Mouse (Mus musculus): Measurements from ENCODE around the gene Chrnb2. TPM values are rescaled to one million over a fixed set of nuclear protein-coding genes. Genes with fewer than 3 reads are reported as not detected.

Gene Chrnb2
- polyA plus RNA-seq, 1 experiment from 2014 or later = 0.47 TPM

- Histone ChIP-seq H3K4me2 (ENCODE audit: low read length) (peak overlapping the region; percentile 88), H3K4me1 (replicated peaks; ENCODE audit: insufficient read depth, low read length) (peaks cover 21% of the 10 kb centered on the region), H3K36me3 (ENCODE audit: insufficient read depth, low read length) (peaks cover 23% of the 10 kb centered on the region), H3K4me3 (replicated peaks; ENCODE audit: low read depth, low read length) (peak overlapping the region; percentile 98), H3K9ac (ENCODE audit: low read depth, low read length) (peak overlapping the region; percentile 100), H3K27me3 (ENCODE audit: insufficient read depth, low read length) (no peaks in the 10 kb centered on the region), H3K27ac (peak overlapping the region; percentile 99), H3K9me3 (replicated peaks; ENCODE audit: low read length) (no peaks in the 10 kb centered on the region)
- DNase-seq (ENCODE audit: low spot score) (peak; percentile 25), ATAC-seq (replicated peaks; ENCODE audit: low FRiP score, low read depth) (no peak; the same call in none of the 2 replicates)
- 0% methylated on average over 10 of the region's 37 CpGs for WGBS
- no peak for TF ChIP-seq CTCF (IDR thresholded peaks at IDR 0.05; ENCODE audit: low read depth)
Observed at GRCm38 (mm10) chr3:89773740-89774211, 9.3 kb upstream of the Chrnb2 start.

- Histone ChIP-seq H3K27me3 (ENCODE audit: insufficient read depth, low read length) (no peaks in the 10 kb centered on the region), H3K4me2 (ENCODE audit: low read length) (peak within 1 kb of the TSS; percentile 88), H3K9me3 (replicated peaks; ENCODE audit: low read length) (no peaks in the 10 kb centered on the region), H3K36me3 (ENCODE audit: insufficient read depth, low read length) (peaks cover 16% of the 10 kb centered on the region), H3K9ac (ENCODE audit: low read depth, low read length) (peak within 1 kb of the TSS; percentile 100), H3K4me3 (replicated peaks; ENCODE audit: low read depth, low read length) (peak within 1 kb of the TSS; percentile 98), H3K4me1 (replicated peaks; ENCODE audit: insufficient read depth, low read length) (peaks cover 21% of the 10 kb centered on the region), H3K27ac (peak within 1 kb of the TSS; percentile 99)
- ATAC-seq (replicated peaks; ENCODE audit: low FRiP score, low read depth) (peak; percentile 96), DNase-seq (ENCODE audit: low spot score) (peak; percentile 96)
- WGBS = under 1% methylated on average over 76 of the region's 90 CpGs
- TF ChIP-seq CTCF (IDR thresholded peaks at IDR 0.05; ENCODE audit: low read depth) = no peak
Observed at GRCm38 (mm10) chr3:89772968-89773709, 8.7 kb upstream of the Chrnb2 start, which contains the start of gene Ube2q1. TSS of gene Ube2q1 (plus strand) at chr3:89773616.

- TF ChIP-seq CTCF (IDR thresholded peaks at IDR 0.05; ENCODE audit: low read depth) = peak; percentile 99
- DNase-seq (ENCODE audit: low spot score) (peak; percentile 91), ATAC-seq (replicated peaks; ENCODE audit: low FRiP score, low read depth) (peak; percentile 71)
- WGBS = under 1% methylated on average over 17 of the region's 17 CpGs
- peaks cover 21% of the 10 kb centered on the region for H3K4me1 ChIP-seq (replicated peaks; ENCODE audit: insufficient read depth, low read length)
- H3K4me3 ChIP-seq (replicated peaks; ENCODE audit: low read depth, low read length) = peak overlapping the region; percentile 98
- no peaks in the 10 kb centered on the region for H3K9me3 ChIP-seq (replicated peaks; ENCODE audit: low read length)
- peaks cover 13% of the 10 kb centered on the region for H3K36me3 ChIP-seq (ENCODE audit: insufficient read depth, low read length)
- H3K27me3 ChIP-seq (ENCODE audit: insufficient read depth, low read length) = no peaks in the 10 kb centered on the region
- peak overlapping the region; percentile 88 for H3K4me2 ChIP-seq (ENCODE audit: low read length)
- peak overlapping the region; percentile 100; the same call in 1 of the 2 replicates for H3K9ac ChIP-seq (ENCODE audit: low read depth, low read length)
- H3K27ac ChIP-seq = peak overlapping the region; percentile 99
Observed at GRCm38 (mm10) chr3:89772588-89772967, 8.1 kb upstream of the Chrnb2 start.

GRCm38 (mm10) chr3:89770425-89771002 lies 6.1 kb upstream of the Chrnb2 start:
- no peak overlapping the region for H3K9ac ChIP-seq (ENCODE audit: low read depth, low read length)
- H3K4me1 ChIP-seq (replicated peaks; ENCODE audit: insufficient read depth, low read length) = peaks cover 19% of the 10 kb centered on the region
- WGBS = 41% methylated on average over 2 of the region's 2 CpGs
- no peak for TF ChIP-seq CTCF (IDR thresholded peaks at IDR 0.05; ENCODE audit: low read depth)
- H3K36me3 ChIP-seq (ENCODE audit: insufficient read depth, low read length) = no peaks in the 10 kb centered on the region
- no peak overlapping the region for H3K4me3 ChIP-seq (replicated peaks; ENCODE audit: low read depth, low read length)
- no peak overlapping the region for H3K27ac ChIP-seq
- ATAC-seq (replicated peaks; ENCODE audit: low FRiP score, low read depth) (no peak), DNase-seq (ENCODE audit: low spot score) (no peak)
- no peaks in the 10 kb centered on the region for H3K9me3 ChIP-seq (replicated peaks; ENCODE audit: low read length)
- H3K4me2 ChIP-seq (ENCODE audit: low read length) = no peak overlapping the region
- no peaks in the 10 kb centered on the region for H3K27me3 ChIP-seq (ENCODE audit: insufficient read depth, low read length)

GRCm38 (mm10) chr3:89769584-89769983 lies 5.2 kb upstream of the Chrnb2 start:
- Histone ChIP-seq H3K4me2 (ENCODE audit: low read length) (no peak overlapping the region), H3K9me3 (replicated peaks; ENCODE audit: low read length) (no peaks in the 10 kb centered on the region), H3K4me1 (replicated peaks; ENCODE audit: insufficient read depth, low read length) (peaks cover 9% of the 10 kb centered on the region), H3K27me3 (ENCODE audit: insufficient read depth, low read length) (no peaks in the 10 kb centered on the region), H3K27ac (no peak overlapping the region), H3K4me3 (replicated peaks; ENCODE audit: low read depth, low read length) (no peak overlapping the region), H3K9ac (ENCODE audit: low read depth, low read length) (no peak overlapping the region), H3K36me3 (ENCODE audit: insufficient read depth, low read length) (no peaks in the 10 kb centered on the region)
- ATAC-seq (replicated peaks; ENCODE audit: low FRiP score, low read depth) (no peak), DNase-seq (ENCODE audit: low spot score) (no peak)
- no peak for TF ChIP-seq CTCF (IDR thresholded peaks at IDR 0.05; ENCODE audit: low read depth)
- 66% methylated on average over 7 of the region's 7 CpGs for WGBS

- no peak overlapping the region for H3K9ac ChIP-seq (ENCODE audit: low read depth, low read length)
- ATAC-seq (replicated peaks; ENCODE audit: low FRiP score, low read depth) = no peak
- H3K4me3 ChIP-seq (replicated peaks; ENCODE audit: low read depth, low read length) = no peak overlapping the region
- no peak overlapping the region for H3K27ac ChIP-seq
- H3K9me3 ChIP-seq (replicated peaks; ENCODE audit: low read length) = no peaks in the 10 kb centered on the region
- 77% methylated on average over 3 of the region's 3 CpGs for WGBS
- H3K27me3 ChIP-seq (ENCODE audit: insufficient read depth, low read length) = no peaks in the 10 kb centered on the region
- no peaks in the 10 kb centered on the region for H3K36me3 ChIP-seq (ENCODE audit: insufficient read depth, low read length)
- 0 out of 2 replicates have a peak, but pooled peaks cover 3% of the 10 kb centered on the region for H3K4me1 ChIP-seq (replicated peaks; ENCODE audit: insufficient read depth, low read length)
- no peak for TF ChIP-seq CTCF (IDR thresholded peaks at IDR 0.05; ENCODE audit: low read depth)
- no peak overlapping the region for H3K4me2 ChIP-seq (ENCODE audit: low read length)
- DNase-seq (ENCODE audit: low spot score) = no peak
Observed at GRCm38 (mm10) chr3:89759786-89760185, 4.6 kb downstream of the Chrnb2 start.

All from kidney, postnatal 0 days (tissue).